Mouse (Mus musculus): ENCODE results near the gene Hspa1a. TPM values are rescaled to one million over a fixed set of nuclear protein-coding genes. Genes with fewer than 3 reads are reported as not detected.
"Not testable (repeated sequence)": the region's sequence is repeated elsewhere in the genome, so short reads cannot be mapped to it uniquely, and the experiment has no call there.

Gene Hspa1a
- total and polyA plus RNA-seq, 2 experiments from 2014 or later: 8.5 to 13.8 TPM

GRCm38 (mm10) chr17:34950514-34951455 is 21.2 kb downstream of the Hspa1a start:
- Histone ChIP-seq H3K36me3 (ENCODE audit: insufficient read depth) (peaks cover 10% of the 10 kb centered on the region), H3K4me3 (ENCODE audit: low read depth, low read length) (peak overlapping the region; percentile 83), H3K9ac (peak overlapping the region; percentile 99), H3K27me3 (ENCODE audit: insufficient read depth, low read length) (no peaks in the 10 kb centered on the region), H3K9me3 (ENCODE audit: low read length) (no peaks in the 10 kb centered on the region), H3K4me1 (ENCODE audit: insufficient read depth) (peaks cover 8% of the 10 kb centered on the region), H3K27ac (ENCODE audit: low read depth, low read length) (peak overlapping the region; percentile 92), H3K4me2 (ENCODE audit: low read depth) (peak overlapping the region; percentile 81)
- WGBS: 20% methylated on average over 10 of the region's 10 CpGs
- ATAC-seq (no peak), DNase-seq (no peak)
- peak; percentile 32 for TF ChIP-seq CTCF (IDR thresholded peaks at IDR 0.05; ENCODE audit: low read depth)

GRCm38 (mm10) chr17:34949553-34949969 is 22.4 kb downstream of the Hspa1a start:
- no peak for TF ChIP-seq CTCF (IDR thresholded peaks at IDR 0.05; ENCODE audit: low read depth)
- H3K4me3 ChIP-seq (ENCODE audit: low read depth, low read length): no peak overlapping the region
- 40% methylated on average over 4 of the region's 4 CpGs for WGBS
- H3K4me2 ChIP-seq (ENCODE audit: low read depth): no peak overlapping the region
- no peak overlapping the region for H3K27ac ChIP-seq (ENCODE audit: low read depth, low read length)
- ATAC-seq (no peak), DNase-seq (no peak)
- H3K9ac ChIP-seq: no peak overlapping the region
- H3K27me3 ChIP-seq (ENCODE audit: insufficient read depth, low read length): no peaks in the 10 kb centered on the region
- no peaks in the 10 kb centered on the region for H3K9me3 ChIP-seq (ENCODE audit: low read length)
- H3K36me3 ChIP-seq (ENCODE audit: insufficient read depth): peaks cover 10% of the 10 kb centered on the region
- peaks cover 8% of the 10 kb centered on the region for H3K4me1 ChIP-seq (ENCODE audit: insufficient read depth)

DNA sequence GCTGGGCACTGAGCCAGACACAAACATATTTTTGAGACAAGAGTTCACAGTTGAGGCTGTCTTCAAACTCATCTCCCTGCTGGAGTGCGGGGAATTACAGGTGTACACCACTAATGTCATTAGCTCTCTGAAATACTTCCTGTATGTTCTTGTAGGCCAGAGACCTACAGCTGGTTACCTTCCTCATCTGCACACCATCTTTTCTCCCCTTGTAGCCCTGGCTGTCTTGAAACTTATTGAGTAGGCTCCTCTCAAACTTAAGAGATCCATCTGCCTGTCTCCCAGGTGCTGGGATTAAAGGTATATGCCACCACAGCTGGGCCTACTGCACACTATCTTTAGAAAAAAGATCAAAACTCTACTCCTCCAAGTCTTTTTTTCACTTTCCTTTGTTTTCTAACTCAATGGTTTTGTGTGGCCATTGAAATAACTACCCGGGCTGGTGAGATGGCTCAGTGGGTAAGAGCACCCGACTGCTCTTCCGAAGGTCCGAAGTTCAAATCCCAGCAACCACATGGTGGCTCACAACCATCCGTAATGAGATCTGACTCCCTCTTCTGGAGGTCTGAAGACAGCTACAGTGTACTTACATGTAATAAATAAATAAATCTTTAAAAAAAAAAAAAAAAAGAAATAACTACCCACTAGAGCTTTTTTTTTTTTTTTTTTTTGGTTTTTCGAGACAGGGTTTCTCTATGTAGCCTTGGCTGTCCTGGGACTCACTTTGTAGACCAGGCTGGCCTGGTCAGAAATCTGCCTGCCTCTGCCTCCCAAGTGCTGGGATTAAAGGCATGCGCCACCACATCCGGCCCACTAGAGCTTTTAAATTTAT is 23.0 kb downstream of the Hspa1a start:
- not testable (repeated sequence) for DNase-seq; H3K9me3 ChIP-seq (ENCODE audit: low read length); ATAC-seq; H3K27me3 ChIP-seq (ENCODE audit: insufficient read depth, low read length); H3K4me3 ChIP-seq (ENCODE audit: low read depth, low read length); H3K4me1 ChIP-seq (ENCODE audit: insufficient read depth); H3K4me2 ChIP-seq (ENCODE audit: low read depth); H3K27ac ChIP-seq (ENCODE audit: low read depth, low read length); H3K9ac ChIP-seq
- H3K36me3 ChIP-seq (ENCODE audit: insufficient read depth): peaks cover 10% of the 10 kb centered on the region
- 64% methylated on average over 9 of the region's 9 CpGs for WGBS

GRCm38 (mm10) chr17:34947606-34948005 is 24.4 kb downstream of the Hspa1a start:
- ATAC-seq (no peak), DNase-seq (peak; percentile 36)
- peaks cover 8% of the 10 kb centered on the region for H3K4me1 ChIP-seq (ENCODE audit: insufficient read depth)
- TF ChIP-seq CTCF (IDR thresholded peaks at IDR 0.05; ENCODE audit: low read depth): peak; percentile 51
- WGBS: 20% methylated on average over 8 of the region's 8 CpGs
- no peak overlapping the region for H3K9ac ChIP-seq
- H3K36me3 ChIP-seq (ENCODE audit: insufficient read depth): peaks cover 10% of the 10 kb centered on the region
- no peak overlapping the region for H3K4me3 ChIP-seq (ENCODE audit: low read depth, low read length)
- H3K9me3 ChIP-seq (ENCODE audit: low read length): no peaks in the 10 kb centered on the region
- no peak overlapping the region for H3K27ac ChIP-seq (ENCODE audit: low read depth, low read length)
- no peak overlapping the region for H3K4me2 ChIP-seq (ENCODE audit: low read depth)
- H3K27me3 ChIP-seq (ENCODE audit: insufficient read depth, low read length): no peaks in the 10 kb centered on the region

- 90% methylated on average over 5 of the region's 5 CpGs for WGBS
- Histone ChIP-seq H3K27ac (ENCODE audit: low read depth, low read length) (no peak overlapping the region), H3K9ac (no peak overlapping the region), H3K27me3 (ENCODE audit: insufficient read depth, low read length) (no peaks in the 10 kb centered on the region), H3K4me3 (ENCODE audit: low read depth, low read length) (no peak overlapping the region), H3K4me2 (ENCODE audit: low read depth) (no peak overlapping the region), H3K36me3 (ENCODE audit: insufficient read depth) (peaks cover 10% of the 10 kb centered on the region), H3K9me3 (ENCODE audit: low read length) (no peaks in the 10 kb centered on the region), H3K4me1 (ENCODE audit: insufficient read depth) (peaks cover 8% of the 10 kb centered on the region)
- DNase-seq: no peak
- ATAC-seq: no peak
- no peak for TF ChIP-seq CTCF (IDR thresholded peaks at IDR 0.05; ENCODE audit: low read depth)
These were observed 25.3 kb downstream of the Hspa1a start for GRCm38 (mm10) chr17:34946486-34947140.

DNA sequence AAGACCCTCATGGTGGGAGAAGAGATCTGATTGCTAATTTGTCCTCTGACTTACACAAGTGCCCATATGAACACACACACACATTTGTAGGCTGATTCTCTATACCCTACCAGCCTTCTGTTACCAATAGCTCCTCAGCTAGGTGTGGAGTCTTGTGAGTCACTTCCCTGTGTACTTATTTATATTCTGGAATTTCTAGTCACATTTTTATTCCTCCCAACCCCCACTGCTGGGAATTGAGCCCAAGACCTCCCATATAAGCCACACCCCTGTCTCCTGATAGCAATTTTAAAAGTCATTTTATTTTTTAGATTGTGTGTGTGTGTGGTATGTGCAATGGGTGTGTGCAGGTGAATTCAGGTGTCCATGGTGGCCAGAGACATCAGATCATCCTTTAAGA is 27.6 kb downstream of the Hspa1a start:
- ATAC-seq: no peak
- no peak for DNase-seq
- H3K4me1 ChIP-seq (ENCODE audit: insufficient read depth): no peaks in the 10 kb centered on the region
- no peaks in the 10 kb centered on the region for H3K9me3 ChIP-seq (ENCODE audit: low read length)
- H3K36me3 ChIP-seq (ENCODE audit: insufficient read depth): no peaks in the 10 kb centered on the region
- H3K4me3 ChIP-seq (ENCODE audit: low read depth, low read length): no peak overlapping the region
- no peak overlapping the region for H3K9ac ChIP-seq
- H3K27ac ChIP-seq (ENCODE audit: low read depth, low read length): no peak overlapping the region
- H3K4me2 ChIP-seq (ENCODE audit: low read depth): no peak overlapping the region
- TF ChIP-seq CTCF (IDR thresholded peaks at IDR 0.05; ENCODE audit: low read depth): no peak
- H3K27me3 ChIP-seq (ENCODE audit: insufficient read depth, low read length): no peaks in the 10 kb centered on the region

All from forebrain, postnatal 0 days (tissue).